Mouse (Mus musculus) MN1 (cell line): Measurements from ENCODE around the gene H2afy.
"Not testable (repeated sequence)": the region's sequence is repeated elsewhere in the genome, so short reads cannot be mapped to it uniquely, and the experiment has no call there.

ENCODE experiments used
- DNase-seq: peaks from one replicate; pipeline ENCODE4 v3.0.0-alpha.2; 2016; ENCODE audit warnings: low spot score

Gene H2afy

DNA sequence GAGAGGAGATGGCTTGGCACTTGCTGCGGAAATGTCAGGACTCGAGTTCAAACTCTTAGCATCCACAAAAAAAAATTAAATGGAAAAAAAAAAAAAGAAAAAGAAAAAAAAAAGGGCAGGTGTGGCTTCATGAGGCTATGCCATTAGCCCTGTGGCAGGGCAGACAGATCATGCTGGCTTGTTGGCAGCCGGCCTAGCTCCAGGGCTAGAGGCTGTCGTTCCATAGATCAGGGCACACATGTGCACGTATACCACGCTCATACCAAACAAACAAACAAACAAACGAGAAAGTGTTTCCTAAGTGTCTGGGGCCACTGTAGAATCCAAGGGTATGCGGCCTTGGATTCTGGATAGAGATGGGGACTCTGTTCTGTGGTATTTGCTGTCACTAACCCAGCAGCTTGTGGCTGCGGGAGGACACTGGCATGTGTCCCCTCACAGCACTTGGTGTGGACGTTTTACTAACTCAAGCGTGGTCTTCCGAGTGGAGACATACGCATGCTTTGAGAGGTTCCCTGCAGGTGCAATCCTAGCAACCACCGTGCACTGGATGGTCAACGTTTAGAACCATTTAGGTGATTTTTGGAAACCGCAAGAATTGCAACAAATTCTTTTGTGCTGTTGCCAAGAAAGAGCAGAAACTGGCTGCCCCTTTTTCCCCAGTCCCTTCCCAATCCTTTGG, 64.4 kb downstream of the H2afy start:
- no peak for DNase-seq

DNA sequence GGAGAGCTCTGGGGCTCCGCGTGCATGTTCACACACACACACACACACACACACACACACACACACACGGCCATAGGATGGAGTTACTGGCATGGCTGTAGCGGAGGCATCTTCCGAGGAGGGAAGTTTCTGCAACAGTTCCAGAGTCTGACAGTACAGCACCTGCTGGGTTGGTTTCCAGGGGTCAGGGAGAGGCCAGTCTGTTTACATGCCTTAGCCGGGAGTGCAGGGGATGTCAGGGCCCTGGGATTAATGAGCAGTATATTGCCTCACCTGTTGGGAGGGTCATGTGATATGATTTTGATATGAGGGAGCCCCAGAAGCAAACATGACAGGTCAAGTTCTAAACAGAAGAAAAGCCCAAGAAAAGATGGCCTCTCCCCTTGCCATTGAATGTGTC, 66.5 kb downstream of the H2afy start:
- no peak for DNase-seq

DNA sequence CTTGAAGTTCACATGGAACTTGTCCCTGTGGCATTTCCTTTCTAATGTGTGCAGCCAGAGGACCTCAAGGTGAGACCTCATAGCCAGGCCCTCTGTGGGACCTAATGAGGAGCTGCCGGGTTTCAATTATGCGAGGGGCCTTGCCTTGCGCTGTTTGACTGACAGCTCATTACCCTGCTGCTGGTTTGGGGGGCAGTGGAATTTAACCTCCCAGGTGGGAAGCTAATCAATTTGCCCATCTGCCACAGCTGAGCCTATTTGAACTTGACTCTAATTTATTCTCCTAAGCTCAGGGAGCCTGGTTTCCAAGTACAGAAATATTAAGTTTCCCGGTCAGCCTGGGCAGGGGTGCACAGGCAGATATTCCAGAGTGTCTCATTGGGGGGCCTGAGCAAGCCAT, 67.6 kb downstream of the H2afy start:
- no peak for DNase-seq

DNA sequence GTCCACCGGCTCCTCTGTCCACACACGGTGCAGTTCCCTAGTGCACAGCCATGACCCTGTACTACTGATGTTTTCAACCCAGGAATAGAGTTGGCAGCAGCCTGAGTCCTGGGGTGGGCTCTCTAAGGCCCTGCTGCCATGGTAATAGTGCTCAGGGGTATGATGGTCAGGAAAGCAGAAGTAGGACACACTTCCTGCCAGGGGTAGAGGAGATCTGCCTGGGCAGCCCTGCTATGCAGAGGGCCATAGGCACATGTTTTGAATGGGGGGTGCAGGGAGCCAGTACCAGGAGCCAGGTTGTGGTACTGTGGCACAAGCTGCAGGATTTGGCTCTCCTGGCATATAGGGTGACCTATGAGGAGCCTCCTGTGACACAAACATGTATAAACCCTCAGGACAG, 69.3 kb downstream of the H2afy start:
- no peak for DNase-seq

DNA sequence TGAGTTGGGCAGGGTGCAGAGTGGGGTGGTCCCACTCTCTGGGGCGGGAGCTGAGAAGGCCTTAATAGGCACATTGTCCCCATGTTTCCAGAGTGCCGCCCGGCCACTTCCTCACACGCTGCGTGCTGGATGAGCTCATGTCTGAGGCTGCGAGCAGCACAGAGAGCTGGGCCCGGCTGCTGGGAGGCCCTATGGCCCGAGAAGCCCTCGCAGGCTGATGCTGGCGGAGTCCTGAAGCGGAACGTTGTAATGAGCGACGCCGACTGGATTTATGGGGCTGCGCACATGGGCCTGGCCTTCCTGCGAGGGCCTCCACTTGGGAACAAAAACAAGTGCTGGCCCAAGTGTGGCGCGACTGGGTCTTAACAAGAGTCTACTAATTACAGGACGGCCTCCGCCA, 70.0 kb downstream of the H2afy start:
- no peak for DNase-seq

DNA sequence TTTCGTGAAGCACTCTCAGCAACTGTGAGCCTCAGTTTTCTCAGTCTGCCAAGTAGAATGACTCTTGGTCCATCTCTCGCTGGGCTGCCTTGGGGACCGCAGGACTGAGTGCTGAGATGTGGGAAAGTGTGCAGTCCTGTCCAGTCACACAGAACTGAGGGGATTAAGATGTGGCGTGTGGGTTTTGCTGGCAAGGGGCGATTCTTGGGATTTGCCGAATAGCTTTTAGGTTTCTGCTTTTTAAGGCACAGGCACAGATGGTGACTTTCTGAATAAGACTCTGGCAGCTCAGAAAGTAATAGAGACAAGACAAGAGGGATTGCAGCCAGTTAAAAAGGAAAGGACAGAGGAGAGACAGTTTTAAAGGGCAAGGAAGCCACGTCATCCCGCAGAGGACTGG, 78.4 kb downstream of the H2afy start:
- no peak for DNase-seq

DNA sequence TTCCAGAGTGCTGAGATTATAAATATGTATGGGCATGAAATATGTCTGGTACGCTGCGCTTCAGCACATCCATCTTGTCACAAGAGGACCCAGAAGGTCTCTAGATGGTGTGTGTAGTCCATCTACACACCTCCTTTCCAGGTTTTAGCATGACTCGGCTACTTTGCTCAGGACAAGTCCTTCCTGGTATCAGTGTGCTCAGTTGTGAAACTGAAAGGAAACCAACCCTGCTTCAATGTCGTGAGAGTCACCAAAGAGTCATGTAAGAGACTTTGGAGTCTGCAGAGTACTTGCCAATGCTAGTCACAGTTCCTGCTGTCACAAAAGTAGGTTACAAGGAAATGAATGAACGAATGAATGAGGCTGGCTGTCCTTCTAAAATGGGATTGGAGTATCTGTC, 80.4 kb downstream of the H2afy start:
- DNase-seq = no peak

DNA sequence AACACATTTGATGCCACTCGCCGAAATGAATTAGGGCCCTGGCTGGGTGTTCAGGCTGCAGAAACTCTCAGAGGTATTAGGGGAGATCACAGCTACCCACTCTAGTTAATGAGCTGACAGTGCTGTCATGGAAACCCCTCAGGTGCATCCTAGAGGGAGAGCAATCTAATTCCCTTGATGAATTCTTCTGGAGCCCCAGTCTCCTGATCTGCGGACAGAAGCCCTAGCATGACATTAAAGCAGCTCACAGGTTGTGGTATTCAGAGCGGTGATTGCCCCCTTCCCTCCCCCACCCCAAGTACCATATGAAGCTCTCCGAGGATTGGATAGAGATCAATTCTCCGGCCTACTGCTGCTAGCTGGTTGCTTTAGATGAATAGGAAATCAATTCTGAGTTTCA, 82.1 kb downstream of the H2afy start:
- DNase-seq = no peak

DNA sequence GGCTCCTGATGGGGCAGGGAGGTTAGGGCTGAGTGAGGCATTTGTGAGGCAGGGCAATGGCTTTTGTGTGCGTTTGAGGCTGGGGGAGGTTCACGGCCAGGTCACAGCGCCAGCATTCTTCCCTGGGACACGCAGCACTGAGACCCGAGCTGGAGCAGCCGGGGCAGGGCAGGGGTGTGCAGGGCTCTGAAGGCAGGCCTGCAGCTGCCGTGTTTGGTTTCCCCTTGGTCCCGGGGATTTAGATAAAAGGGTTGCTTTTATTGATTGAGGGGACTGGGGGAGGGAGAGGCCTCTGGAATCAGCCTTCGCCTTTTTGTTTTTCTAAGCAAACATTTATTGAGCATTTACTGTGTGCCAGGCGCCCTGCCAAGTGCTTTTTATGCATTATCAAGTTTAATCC, 83.4 kb downstream of the H2afy start:
- no peak for DNase-seq

DNA sequence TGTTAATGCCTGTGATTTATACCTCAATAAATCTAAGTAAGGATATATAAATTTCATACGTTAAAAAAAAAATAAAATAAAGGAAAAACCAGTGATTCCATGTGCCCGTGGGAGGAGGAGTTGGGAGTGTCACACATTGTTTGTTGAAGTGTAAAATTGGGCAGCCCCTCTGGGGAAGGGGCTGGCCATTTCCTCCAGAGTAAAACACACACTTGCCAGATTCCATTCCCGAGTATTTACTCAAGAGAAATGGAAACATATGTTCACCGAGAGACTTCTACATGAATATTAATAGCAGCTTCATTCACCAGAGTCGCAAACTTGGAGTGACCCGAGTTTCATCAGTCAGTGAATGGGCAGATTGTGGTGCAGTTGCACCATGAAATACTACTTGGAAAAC, 85.9 kb downstream of the H2afy start:
- DNase-seq = no peak

DNA sequence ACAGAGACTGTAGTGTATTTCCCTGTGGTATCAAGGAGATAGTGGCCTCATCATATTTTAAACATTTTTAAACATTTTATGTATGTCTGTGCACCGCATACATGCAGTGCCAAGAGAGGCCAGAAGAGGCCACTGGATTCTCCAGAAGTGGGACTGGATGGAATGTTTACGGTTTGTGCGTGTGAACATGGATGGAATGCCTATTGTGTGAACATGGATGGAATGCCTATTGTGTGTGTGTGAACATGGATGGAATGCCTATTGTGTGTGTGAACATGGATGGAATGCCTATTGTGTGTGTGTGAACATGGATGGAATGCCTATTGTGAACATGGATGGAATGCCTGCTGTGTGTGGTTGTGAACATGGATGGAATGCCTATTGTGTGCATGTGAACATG, 93.9 kb downstream of the H2afy start:
- DNase-seq = no peak

DNA sequence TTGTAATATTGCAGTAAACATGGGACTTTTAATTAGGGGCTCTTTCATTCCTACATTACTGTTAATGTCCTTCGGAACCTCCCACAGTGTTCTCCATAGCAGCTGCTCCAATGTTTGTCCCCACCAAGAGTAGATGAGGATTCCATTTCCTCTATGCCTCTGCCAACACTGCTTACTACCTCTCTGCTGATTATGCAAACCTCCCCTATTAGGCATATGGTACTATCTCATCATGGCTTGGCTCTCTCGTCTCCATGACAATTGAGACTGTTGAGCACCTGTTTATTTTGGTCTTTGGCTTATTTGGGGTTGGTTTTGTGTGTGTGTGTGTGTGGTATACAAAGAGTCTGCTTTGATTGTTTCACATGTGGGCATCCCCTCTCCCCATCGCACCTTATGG, 95.5 kb downstream of the H2afy start:
- DNase-seq = no peak

DNA sequence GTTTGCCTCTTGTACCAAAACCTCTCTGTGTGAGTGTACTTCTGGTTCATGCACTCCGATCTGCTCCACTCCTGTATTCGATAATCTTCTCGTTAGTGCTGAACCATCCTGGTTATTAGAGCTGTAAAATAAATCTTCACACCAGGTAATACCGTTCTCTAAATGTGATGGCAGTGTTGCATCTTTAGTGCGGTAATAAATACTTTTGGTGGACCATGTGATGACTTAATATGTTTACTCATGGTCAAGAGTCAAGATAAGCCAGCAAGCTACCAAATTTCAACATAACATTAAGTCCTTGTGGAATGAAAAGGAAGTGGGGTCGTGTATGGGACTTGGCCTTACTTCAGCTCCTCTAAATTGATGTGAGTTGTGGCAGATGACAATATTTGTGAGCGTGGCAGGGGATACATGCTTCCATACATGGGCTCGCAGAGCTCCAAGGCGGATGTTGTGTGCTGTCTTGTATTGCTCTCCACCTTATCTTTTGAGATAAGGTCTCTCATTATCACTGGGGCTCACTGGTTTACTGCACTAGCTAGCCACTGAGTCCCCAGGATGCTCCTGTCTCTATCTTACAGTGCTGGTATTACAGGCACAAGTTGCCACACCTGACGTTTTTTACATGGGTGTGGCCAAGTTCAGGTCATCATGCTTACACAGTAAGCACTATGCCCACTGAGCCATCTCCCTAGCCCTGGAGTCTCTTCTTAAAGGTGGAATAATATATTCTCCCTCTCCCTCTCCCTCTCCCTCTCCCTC, 96.4 kb downstream of the H2afy start:
- no peak for DNase-seq

DNA sequence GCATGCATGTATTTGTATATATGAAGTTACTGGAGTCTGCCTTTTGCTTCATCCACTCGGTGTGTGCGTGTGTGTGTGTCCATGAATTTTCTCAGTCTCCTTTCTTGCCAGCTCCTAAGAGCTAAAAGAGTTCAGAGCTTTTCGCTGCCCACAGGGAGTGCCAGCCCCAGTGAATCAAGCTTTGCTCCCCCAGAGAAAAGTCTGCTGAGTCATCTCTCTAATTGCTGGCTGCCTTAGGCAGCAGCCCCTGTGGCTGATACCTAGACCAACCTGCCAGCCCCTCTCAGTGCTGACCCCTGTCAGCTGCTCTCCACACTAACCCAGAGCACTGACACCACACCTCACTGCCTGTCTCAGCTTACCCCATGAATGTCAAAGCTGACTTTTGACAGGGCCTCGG, 107.2 kb downstream of the H2afy start:
- DNase-seq = no peak

DNA sequence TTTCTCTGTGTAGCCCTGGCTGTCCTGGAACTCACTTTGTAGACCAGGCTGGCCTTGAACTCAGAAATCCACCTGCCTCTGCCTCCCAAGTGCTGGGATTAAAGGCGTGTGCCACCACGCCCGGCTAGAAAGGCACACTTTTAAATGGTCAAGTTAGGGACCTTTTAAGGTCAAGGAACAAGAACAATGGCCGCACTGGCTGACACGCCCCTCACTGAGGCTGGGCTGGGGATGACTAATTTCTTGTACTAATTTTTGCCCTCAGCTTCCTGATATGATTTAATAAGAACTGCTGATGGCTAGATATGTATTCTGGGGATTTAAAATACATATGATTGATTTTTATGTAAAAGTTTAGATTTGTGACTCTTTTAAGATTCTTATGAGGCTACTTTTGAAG, 108.2 kb downstream of the H2afy start:
- not testable (repeated sequence) for DNase-seq

DNA sequence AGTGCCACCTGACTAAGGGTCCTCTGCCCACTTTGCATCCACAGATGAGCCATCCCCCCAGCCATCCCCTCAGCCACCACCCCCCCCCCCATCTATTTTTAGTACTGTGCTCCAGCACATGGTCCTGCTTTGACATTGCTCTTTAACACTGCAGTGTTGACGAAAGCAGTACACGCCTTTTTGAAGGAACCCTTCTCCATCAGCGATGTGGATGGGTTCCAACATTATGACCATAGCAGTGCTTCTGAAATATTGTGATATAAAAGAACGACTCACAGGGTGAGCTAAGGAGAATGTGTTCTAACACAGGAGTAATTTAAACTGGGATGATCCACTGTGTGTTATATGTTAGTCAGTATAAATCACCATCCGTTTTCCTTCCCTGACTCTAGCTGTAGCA, 109.5 kb downstream of the H2afy start:
- DNase-seq = no peak

DNA sequence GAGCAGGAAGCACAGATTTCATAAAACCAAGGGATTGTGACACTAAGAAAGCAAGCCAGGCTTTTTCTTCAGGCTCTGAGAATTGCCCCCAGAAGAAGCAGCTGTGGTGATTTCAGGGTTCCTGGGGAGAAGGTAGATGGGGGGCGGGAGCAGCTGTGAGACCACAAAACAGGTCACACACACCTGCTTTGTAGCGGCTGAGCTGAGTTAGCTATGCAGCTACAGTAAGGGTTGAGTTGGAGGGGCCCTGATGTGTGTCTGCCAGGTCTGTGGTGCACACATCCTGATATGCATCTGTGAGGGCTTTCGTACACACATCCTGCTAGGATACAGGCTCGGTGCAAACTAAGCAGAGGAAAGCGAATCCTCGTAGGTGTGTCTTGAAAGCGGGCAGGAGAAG, 110.1 kb downstream of the H2afy start:
- no peak for DNase-seq

DNA sequence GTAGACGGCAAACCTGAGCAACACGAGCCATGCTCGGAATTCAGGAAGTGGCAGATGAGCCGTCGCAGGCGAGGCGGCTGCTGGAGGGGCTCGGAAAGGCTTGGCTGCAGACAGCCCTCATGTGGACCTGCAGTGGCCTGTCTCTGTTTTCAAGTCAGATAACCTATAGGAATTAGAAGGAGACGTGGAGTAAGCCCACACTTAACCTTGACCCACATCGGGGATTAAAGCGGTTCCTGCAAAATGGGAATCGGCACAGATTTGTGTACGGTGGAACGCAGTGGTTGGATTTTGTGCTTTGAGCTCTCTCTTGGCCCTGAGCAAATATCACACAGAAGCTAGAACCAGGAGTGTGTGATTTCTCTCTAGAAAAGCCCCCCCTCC, 111.1 kb downstream of the H2afy start:
- DNase-seq = no peak

DNA sequence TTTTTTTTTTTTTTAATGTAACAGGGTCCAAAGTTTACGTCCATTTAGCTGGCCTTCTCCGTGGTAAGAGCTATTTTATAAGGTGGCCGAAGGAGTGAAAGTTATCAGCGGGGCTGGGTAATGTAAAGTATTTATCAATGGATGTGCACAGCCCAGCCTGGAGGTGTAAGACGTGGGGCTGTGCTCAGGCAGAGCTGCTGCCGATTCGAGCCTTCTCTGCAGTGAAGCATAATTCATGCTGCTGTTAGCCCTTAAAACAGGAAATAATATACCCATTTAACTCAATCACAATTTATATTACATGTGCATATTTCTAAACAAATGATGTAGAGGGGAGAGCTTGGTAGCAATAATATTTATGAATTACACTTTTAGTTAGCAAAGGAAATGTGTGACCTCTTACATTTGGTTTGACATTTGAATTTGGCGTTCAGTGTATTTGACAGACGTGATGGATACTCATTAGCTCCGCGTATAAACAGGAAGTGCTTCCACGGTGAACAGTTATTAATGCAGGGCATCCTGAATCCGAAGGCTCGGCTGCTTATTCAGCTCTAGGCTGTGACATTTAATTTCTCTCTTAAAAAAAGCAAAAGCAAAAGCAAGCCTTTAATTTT, 111.6 kb downstream of the H2afy start:
- no peak for DNase-seq
